Mouse (Mus musculus) neural tube, embryonic 12.5 days (tissue): Measurements from ENCODE around the gene Olfr402. TPM values are rescaled to one million over a fixed set of nuclear protein-coding genes. Genes with fewer than 3 reads are reported as not detected.
"Not testable (repeated sequence)": the region's sequence is repeated elsewhere in the genome, so short reads cannot be mapped to it uniquely, and the experiment has no call there.

Experiments
- ATAC-seq: fragments of 200-750 bp; cut with Nextera tagmentation; 2 replicates; pipeline ENCODE4 v1.8.0; 2017; ENCODE audit warnings: low read depth, mild to moderate bottlenecking, moderate TSS enrichment, moderate library complexity; ENCODE audit not compliant: low FRiP score
- H3K27ac ChIP-seq: fragments of 300-500 bp; sonication (generic); 2 replicates; pipeline ENCODE4 v1.5.1; 2016
- H3K27me3 ChIP-seq: fragments of 300-500 bp; sonication (generic); replicated peaks from 2 replicates; pipeline ENCODE4 v1.6.1; 2016; ENCODE audit warnings: mild to moderate bottlenecking
- H3K36me3 ChIP-seq: fragments of 300-500 bp; sonication (generic); 2 replicates; pipeline ENCODE4 v1.6.1; 2016; ENCODE audit warnings: mild to moderate bottlenecking
- H3K4me1 ChIP-seq: fragments of 300-500 bp; sonication (generic); 2 replicates; pipeline ENCODE4 v1.6.1; 2016
- H3K4me2 ChIP-seq: fragments of 300-500 bp; sonication (generic); replicated peaks from 2 replicates; pipeline ENCODE4 v1.6.1; 2016; ENCODE audit warnings: mild to moderate bottlenecking
- H3K4me3 ChIP-seq: fragments of 300-500 bp; sonication (generic); 2 replicates; pipeline ENCODE4 v1.5.1; 2016
- H3K9ac ChIP-seq: fragments of 300-500 bp; sonication (generic); 2 replicates; pipeline ENCODE4 v1.6.1; 2016; ENCODE audit warnings: mild to moderate bottlenecking
- H3K9me3 ChIP-seq: fragments of 300-500 bp; sonication (generic); 2 replicates; pipeline ENCODE4 v1.6.1; 2016; ENCODE audit warnings: mild to moderate bottlenecking
- WGBS: fragments of 180-500 bp; shearing (Covaris S2); methylation state at CpG from one replicate; pipeline ENCODE4 v1.1.7; 2016; 5-methylcytosine and 5-hydroxymethylcytosine counted together
- polyA plus RNA-seq: library from polyadenylated mRNA; unstranded; fragments of >200 nt; fragmentation: Nextera tagmentation; extraction: Ambion mirVana; gene quantifications from 2 replicates; pipeline ENCODE4 v1.2.1, GENCODE M21; 2016

Gene Olfr402
- polyA plus RNA-seq = not detected in 2 replicates

- Histone ChIP-seq H3K27ac (no peak within 1 kb of the TSS), H3K36me3 (no peaks in the 10 kb centered on the region), H3K4me2 (no peak within 1 kb of the TSS), H3K9me3 (peaks cover 54% of the 10 kb centered on the region), H3K9ac (no peak within 1 kb of the TSS), H3K27me3 (no peaks in the 10 kb centered on the region), H3K4me1 (no peaks in the 10 kb centered on the region), H3K4me3 (no peak within 1 kb of the TSS)
- ATAC-seq = no peak
- WGBS = 68% methylated on average over 3 of the region's 3 CpGs
Measured at GRCm38 (mm10) chr11:74153229-74153628, at the start of gene Olfr402. TSS of gene Olfr402 (plus strand) at chr11:74153529.

- Histone ChIP-seq H3K36me3 (no peaks in the 10 kb centered on the region), H3K27ac (no peak overlapping the region), H3K27me3 (no peaks in the 10 kb centered on the region), H3K9me3 (peaks cover 29% of the 10 kb centered on the region), H3K4me2 (no peak overlapping the region), H3K4me1 (no peaks in the 10 kb centered on the region), H3K4me3 (no peak overlapping the region), H3K9ac (no peak overlapping the region)
- no peak for ATAC-seq
- 39% methylated on average over 5 of the region's 5 CpGs for WGBS
Measured at GRCm38 (mm10) chr11:74105066-74105465, 48.3 kb upstream of the Olfr402 start.

- Histone ChIP-seq H3K9me3 (peaks cover 31% of the 10 kb centered on the region), H3K27me3 (no peaks in the 10 kb centered on the region), H3K4me2 (no peak within 1 kb of the TSS), H3K27ac (no peak within 1 kb of the TSS), H3K36me3 (no peaks in the 10 kb centered on the region), H3K9ac (no peak within 1 kb of the TSS), H3K4me3 (no peak within 1 kb of the TSS), H3K4me1 (no peaks in the 10 kb centered on the region)
- ATAC-seq = no peak
Measured at GRCm38 (mm10) chr11:74113412-74113811, 39.9 kb upstream of the Olfr402 start, which contains the start of gene Olfr401. TSS of gene Olfr401 (plus strand) at chr11:74113712.

- not testable (repeated sequence) for H3K4me1 ChIP-seq, H3K27ac ChIP-seq, H3K27me3 ChIP-seq, H3K36me3 ChIP-seq, H3K9ac ChIP-seq, H3K4me2 ChIP-seq, H3K4me3 ChIP-seq, ATAC-seq
- H3K9me3 ChIP-seq = peaks cover 61% of the 10 kb centered on the region
- 28% methylated on average over 1 of the region's 1 CpGs for WGBS
Measured at GRCm38 (mm10) chr11:74140001-74140400, 13.3 kb upstream of the Olfr402 start.

GRCm38 (mm10) chr11:74145866-74146265 is 7.5 kb upstream of the Olfr402 start:
- H3K4me3 ChIP-seq = no peak overlapping the region
- ATAC-seq = no peak

GRCm38 (mm10) chr11:74168771-74169170 is 15.4 kb downstream of the Olfr402 start:
- Histone ChIP-seq H3K9me3 (0 out of 2 replicates have a peak, but pooled peaks cover 5% of the 10 kb centered on the region), H3K27me3 (no peaks in the 10 kb centered on the region), H3K36me3 (no peaks in the 10 kb centered on the region), H3K4me1 (no peaks in the 10 kb centered on the region), H3K4me2 (no peak overlapping the region), H3K27ac (no peak overlapping the region), H3K9ac (no peak overlapping the region), H3K4me3 (no peak overlapping the region)
- ATAC-seq = no peak

More at GRCm38 (mm10) chr11:74145866-74146265, 7.5 kb upstream of the Olfr402 start:
- H3K9ac ChIP-seq = no peak overlapping the region
- H3K4me1 ChIP-seq = no peaks in the 10 kb centered on the region
- no peak overlapping the region for H3K4me2 ChIP-seq
- H3K27me3 ChIP-seq = no peaks in the 10 kb centered on the region
- H3K27ac ChIP-seq = no peak overlapping the region
- H3K9me3 ChIP-seq = peaks cover 72% of the 10 kb centered on the region
- no peaks in the 10 kb centered on the region for H3K36me3 ChIP-seq

GRCm38 (mm10) chr11:74183168-74183567 is 29.8 kb downstream of the Olfr402 start:
- H3K4me1 ChIP-seq = no peaks in the 10 kb centered on the region
- 83% methylated on average over 4 of the region's 4 CpGs for WGBS
- H3K4me2 ChIP-seq = no peak overlapping the region
- peaks cover 33% of the 10 kb centered on the region for H3K9me3 ChIP-seq
- no peak for ATAC-seq
- no peak overlapping the region for H3K27ac ChIP-seq
- H3K9ac ChIP-seq = no peak overlapping the region
- H3K4me3 ChIP-seq = no peak overlapping the region
- no peaks in the 10 kb centered on the region for H3K27me3 ChIP-seq
- no peaks in the 10 kb centered on the region for H3K36me3 ChIP-seq

GRCm38 (mm10) chr11:74183745-74184144 is 30.4 kb downstream of the Olfr402 start:
- no peaks in the 10 kb centered on the region for H3K27me3 ChIP-seq
- H3K4me2 ChIP-seq = no peak overlapping the region
- no peak overlapping the region for H3K4me3 ChIP-seq
- no peak overlapping the region for H3K27ac ChIP-seq
- 84% methylated on average over 4 of the region's 4 CpGs for WGBS
- H3K4me1 ChIP-seq = no peaks in the 10 kb centered on the region
- H3K9ac ChIP-seq = no peak overlapping the region
- peaks cover 33% of the 10 kb centered on the region for H3K9me3 ChIP-seq
- no peaks in the 10 kb centered on the region for H3K36me3 ChIP-seq
- ATAC-seq = no peak

GRCm38 (mm10) chr11:74185949-74186348 is 32.6 kb downstream of the Olfr402 start, which contains the start of gene Olfr403:
TSS of gene Olfr403 (plus strand) at chr11:74186249.
- peaks cover 20% of the 10 kb centered on the region for H3K9me3 ChIP-seq
- H3K27me3 ChIP-seq = no peaks in the 10 kb centered on the region
- no peak for ATAC-seq
- no peak within 1 kb of the TSS for H3K4me3 ChIP-seq
- no peak within 1 kb of the TSS for H3K9ac ChIP-seq
- H3K4me1 ChIP-seq = no peaks in the 10 kb centered on the region
- no peak within 1 kb of the TSS for H3K4me2 ChIP-seq
- H3K27ac ChIP-seq = no peak within 1 kb of the TSS
- H3K36me3 ChIP-seq = no peaks in the 10 kb centered on the region

Other genes with a start within 250 kb of the Olfr402 start
- not detected in 2 replicates for gene Olfr395, start 244.2 kb upstream of the Olfr402 start, polyA plus RNA-seq
- not detected in 2 replicates for gene Olfr23, start 216.9 kb upstream of the Olfr402 start, polyA plus RNA-seq
- gene Olfr397, start 192.7 kb upstream of the Olfr402 start, polyA plus RNA-seq = not detected in 2 replicates
- not detected in 2 replicates for gene Olfr398, start 163.1 kb upstream of the Olfr402 start, polyA plus RNA-seq
- not detected in 2 replicates for gene Olfr139, start 97.0 kb upstream of the Olfr402 start, polyA plus RNA-seq
- gene Olfr399, start 96.9 kb upstream of the Olfr402 start, polyA plus RNA-seq = not detected in 2 replicates
- not detected in 2 replicates for gene Zfp616, start 83.6 kb upstream of the Olfr402 start, polyA plus RNA-seq
- gene Olfr401, start 39.8 kb upstream of the Olfr402 start, polyA plus RNA-seq = not detected in 2 replicates
- not detected in 2 replicates for gene Olfr403, start 32.7 kb downstream of the Olfr402 start, polyA plus RNA-seq
- gene Olfr43, start 57.9 kb downstream of the Olfr402 start, polyA plus RNA-seq = not detected in 2 replicates
- gene Olfr406, start 106.3 kb downstream of the Olfr402 start, polyA plus RNA-seq = not detected in 2 replicates
- not detected in 2 replicates for gene Olfr59, start 130.2 kb downstream of the Olfr402 start, polyA plus RNA-seq
- gene Olfr410, start 184.5 kb downstream of the Olfr402 start, polyA plus RNA-seq = not detected in 2 replicates
- not detected in 2 replicates for gene Olfr411, start 199.1 kb downstream of the Olfr402 start, polyA plus RNA-seq
- not detected in 2 replicates for gene Olfr412, start 208.5 kb downstream of the Olfr402 start, polyA plus RNA-seq